Mouse (Mus musculus): ENCODE measurements at regions not wholly inside any gene's neighbourhood (a gene's known extent, or its start where the extent isn't known, plus 50 kb on each side); places are given as distances from the start of the nearest gene placed in this dataset.

GRCm38 (mm10) chr17:14541035-14541434 is 153.0 kb downstream of the Thbs2 start:
- Histone ChIP-seq H3K27ac (no peak overlapping the region), H3K36me3 (ENCODE audit: insufficient read depth, low read length) (no peaks in the 10 kb centered on the region), H3K4me2 (ENCODE audit: low read depth, low read length) (no peak overlapping the region), H3K27me3 (ENCODE audit: insufficient read depth, low read length) (no peaks in the 10 kb centered on the region), H3K9me3 (ENCODE audit: low read length) (no peaks in the 10 kb centered on the region), H3K9ac (replicated peaks; ENCODE audit: low read length) (no peak overlapping the region), H3K4me1 (ENCODE audit: insufficient read depth, low read length) (no peaks in the 10 kb centered on the region), H3K4me3 (ENCODE audit: low read length) (no peak overlapping the region)
- no peak for TF ChIP-seq CTCF (IDR thresholded peaks at IDR 0.05; ENCODE audit: low read depth)
- 79% methylated on average over 8 of the region's 8 CpGs for WGBS
- ATAC-seq (no peak), DNase-seq (ENCODE audit: low spot score) (no peak)

- no peaks in the 10 kb centered on the region for H3K27me3 ChIP-seq (ENCODE audit: insufficient read depth, low read length)
- H3K4me2 ChIP-seq (ENCODE audit: low read depth, low read length) = no peak overlapping the region
- no peaks in the 10 kb centered on the region for H3K4me1 ChIP-seq (ENCODE audit: insufficient read depth, low read length)
- H3K9me3 ChIP-seq (ENCODE audit: low read length) = no peaks in the 10 kb centered on the region
- no peak for TF ChIP-seq CTCF (IDR thresholded peaks at IDR 0.05; ENCODE audit: low read depth)
- ATAC-seq (no peak), DNase-seq (ENCODE audit: low spot score) (no peak)
- 74% methylated on average over 5 of the region's 5 CpGs for WGBS
- no peak overlapping the region for H3K4me3 ChIP-seq (ENCODE audit: low read length)
- no peaks in the 10 kb centered on the region for H3K36me3 ChIP-seq (ENCODE audit: insufficient read depth, low read length)
- H3K27ac ChIP-seq = no peak overlapping the region
- H3K9ac ChIP-seq (replicated peaks; ENCODE audit: low read length) = no peak overlapping the region
Observed at GRCm38 (mm10) chr17:14540269-14540975, 153.6 kb downstream of the Thbs2 start.

GRCm38 (mm10) chr17:14539651-14540050 is 154.4 kb downstream of the Thbs2 start:
- no peak for TF ChIP-seq CTCF (IDR thresholded peaks at IDR 0.05; ENCODE audit: low read depth)
- no peaks in the 10 kb centered on the region for H3K4me1 ChIP-seq (ENCODE audit: insufficient read depth, low read length)
- 52% methylated on average over 3 of the region's 3 CpGs for WGBS
- no peak for DNase-seq (ENCODE audit: low spot score)
- H3K27ac ChIP-seq = no peak overlapping the region
- H3K4me3 ChIP-seq (ENCODE audit: low read length) = no peak overlapping the region
- no peak overlapping the region for H3K4me2 ChIP-seq (ENCODE audit: low read depth, low read length)
- H3K27me3 ChIP-seq (ENCODE audit: insufficient read depth, low read length) = no peaks in the 10 kb centered on the region
- H3K9me3 ChIP-seq (ENCODE audit: low read length) = no peaks in the 10 kb centered on the region
- no peaks in the 10 kb centered on the region for H3K36me3 ChIP-seq (ENCODE audit: insufficient read depth, low read length)
- no peak for ATAC-seq
- H3K9ac ChIP-seq (replicated peaks; ENCODE audit: low read length) = no peak overlapping the region

- ATAC-seq (no peak), DNase-seq (ENCODE audit: low spot score) (no peak)
- Histone ChIP-seq H3K4me2 (ENCODE audit: low read depth, low read length) (no peak overlapping the region), H3K4me1 (ENCODE audit: insufficient read depth, low read length) (no peaks in the 10 kb centered on the region), H3K27ac (no peak overlapping the region), H3K27me3 (ENCODE audit: insufficient read depth, low read length) (no peaks in the 10 kb centered on the region), H3K4me3 (ENCODE audit: low read length) (no peak overlapping the region), H3K9me3 (ENCODE audit: low read length) (no peaks in the 10 kb centered on the region), H3K9ac (replicated peaks; ENCODE audit: low read length) (no peak overlapping the region), H3K36me3 (ENCODE audit: insufficient read depth, low read length) (no peaks in the 10 kb centered on the region)
- 87% methylated on average over 3 of the region's 3 CpGs for WGBS
- no peak for TF ChIP-seq CTCF (IDR thresholded peaks at IDR 0.05; ENCODE audit: low read depth)
Observed at GRCm38 (mm10) chr17:14539191-14539590, 154.8 kb downstream of the Thbs2 start.

GRCm38 (mm10) chr17:14538527-14538926 is 155.5 kb downstream of the Thbs2 start:
- Histone ChIP-seq H3K27me3 (ENCODE audit: insufficient read depth, low read length) (no peaks in the 10 kb centered on the region), H3K27ac (no peak overlapping the region), H3K4me1 (ENCODE audit: insufficient read depth, low read length) (no peaks in the 10 kb centered on the region), H3K9me3 (ENCODE audit: low read length) (no peaks in the 10 kb centered on the region), H3K4me2 (ENCODE audit: low read depth, low read length) (no peak overlapping the region), H3K4me3 (ENCODE audit: low read length) (no peak overlapping the region), H3K36me3 (ENCODE audit: insufficient read depth, low read length) (no peaks in the 10 kb centered on the region), H3K9ac (replicated peaks; ENCODE audit: low read length) (no peak overlapping the region)
- ATAC-seq (no peak), DNase-seq (ENCODE audit: low spot score) (no peak)
- TF ChIP-seq CTCF (IDR thresholded peaks at IDR 0.05; ENCODE audit: low read depth) = no peak
- WGBS = 56% methylated on average over 3 of the region's 3 CpGs

GRCm38 (mm10) chr17:14532979-14533314 is 161.1 kb downstream of the Thbs2 start:
- Histone ChIP-seq H3K27me3 (ENCODE audit: insufficient read depth, low read length) (no peaks in the 10 kb centered on the region), H3K9me3 (ENCODE audit: low read length) (no peaks in the 10 kb centered on the region), H3K27ac (no peak overlapping the region), H3K4me3 (ENCODE audit: low read length) (no peak overlapping the region), H3K36me3 (ENCODE audit: insufficient read depth, low read length) (no peaks in the 10 kb centered on the region), H3K9ac (replicated peaks; ENCODE audit: low read length) (no peak overlapping the region), H3K4me2 (ENCODE audit: low read depth, low read length) (no peak overlapping the region), H3K4me1 (ENCODE audit: insufficient read depth, low read length) (no peaks in the 10 kb centered on the region)
- TF ChIP-seq CTCF (IDR thresholded peaks at IDR 0.05; ENCODE audit: low read depth) = no peak
- no peak for DNase-seq (ENCODE audit: low spot score)
- 83% methylated on average over 4 of the region's 4 CpGs for WGBS
- ATAC-seq = no peak

GRCm38 (mm10) chr17:14532298-14532978 is 161.6 kb downstream of the Thbs2 start:
- peak; percentile 19 for DNase-seq (ENCODE audit: low spot score)
- H3K4me2 ChIP-seq (ENCODE audit: low read depth, low read length) = no peak overlapping the region
- H3K36me3 ChIP-seq (ENCODE audit: insufficient read depth, low read length) = no peaks in the 10 kb centered on the region
- H3K9ac ChIP-seq (replicated peaks; ENCODE audit: low read length) = no peak overlapping the region
- WGBS = 74% methylated on average over 8 of the region's 8 CpGs
- no peak for TF ChIP-seq CTCF (IDR thresholded peaks at IDR 0.05; ENCODE audit: low read depth)
- H3K27ac ChIP-seq = no peak overlapping the region
- no peak overlapping the region for H3K4me3 ChIP-seq (ENCODE audit: low read length)
- no peaks in the 10 kb centered on the region for H3K4me1 ChIP-seq (ENCODE audit: insufficient read depth, low read length)
- ATAC-seq = no peak
- no peaks in the 10 kb centered on the region for H3K27me3 ChIP-seq (ENCODE audit: insufficient read depth, low read length)
- H3K9me3 ChIP-seq (ENCODE audit: low read length) = no peaks in the 10 kb centered on the region

All from hindbrain, postnatal 0 days (tissue).